Mouse (Mus musculus): Measurements from ENCODE around the gene Dnajc10. TPM values are rescaled to one million over a fixed set of nuclear protein-coding genes. Genes with fewer than 3 reads are reported as not detected.
A peak's percentile ranks its signal among the peaks of the same experiment; 100 is the strongest.

The Dnajc10 gene
- polyA plus RNA-seq, 1 experiment from 2014 or later: 48.6 TPM

- WGBS: 19% methylated on average over 7 of the region's 7 CpGs
- H3K27ac ChIP-seq (replicated peaks): peak overlapping the region; percentile 94
- no peak for DNase-seq (ENCODE audit: low spot score)
- H3K9ac ChIP-seq (ENCODE audit: low read length): peak overlapping the region; percentile 91; the same call in 1 of the 2 replicates
- TF ChIP-seq EP300 (optimal IDR thresholded peaks at IDR 0.05) (no peak), CTCF (IDR thresholded peaks at IDR 0.05; ENCODE audit: low read depth) (no peak)
- no peaks in the 10 kb centered on the region for H3K4me1 ChIP-seq (replicated peaks; ENCODE audit: control insufficient read depth, insufficient read depth)
- peak; percentile 57 for ATAC-seq (ENCODE audit: low FRiP score, low TSS enrichment)
- H3K4me2 ChIP-seq (replicated peaks; ENCODE audit: low read depth): peak overlapping the region; percentile 77
- no peaks in the 10 kb centered on the region for H3K27me3 ChIP-seq (ENCODE audit: control insufficient read depth, insufficient read depth, low read length)
- no peaks in the 10 kb centered on the region for H3K36me3 ChIP-seq (ENCODE audit: control insufficient read depth, insufficient read depth, low read length)
- no peaks in the 10 kb centered on the region for H3K9me3 ChIP-seq (ENCODE audit: control insufficient read depth, low read length)
- peak overlapping the region; percentile 88 for H3K4me3 ChIP-seq (ENCODE audit: low read depth, low read length)
Measured at GRCm38 (mm10) chr2:80314854-80315241, 418 bp upstream of the Dnajc10 start.

- Histone ChIP-seq H3K36me3 (ENCODE audit: control insufficient read depth, insufficient read depth, low read length) (peaks cover 10% of the 10 kb centered on the region), H3K4me1 (replicated peaks; ENCODE audit: control insufficient read depth, insufficient read depth) (no peaks in the 10 kb centered on the region), H3K4me2 (replicated peaks; ENCODE audit: low read depth) (no peak overlapping the region), H3K4me3 (ENCODE audit: low read depth, low read length) (no peak overlapping the region), H3K9ac (ENCODE audit: low read length) (no peak overlapping the region), H3K9me3 (ENCODE audit: control insufficient read depth, low read length) (no peaks in the 10 kb centered on the region), H3K27me3 (ENCODE audit: control insufficient read depth, insufficient read depth, low read length) (no peaks in the 10 kb centered on the region), H3K27ac (replicated peaks) (no peak overlapping the region)
- DNase-seq (ENCODE audit: low spot score) (no peak), ATAC-seq (ENCODE audit: low FRiP score, low TSS enrichment) (no peak)
- WGBS: 94% methylated on average over 4 of the region's 4 CpGs
- TF ChIP-seq EP300 (optimal IDR thresholded peaks at IDR 0.05) (no peak), CTCF (IDR thresholded peaks at IDR 0.05; ENCODE audit: low read depth) (no peak)
Measured at GRCm38 (mm10) chr2:80322878-80323277, 7.6 kb downstream of the Dnajc10 start.

GRCm38 (mm10) chr2:80325779-80326178, 10.5 kb downstream of the Dnajc10 start:
- Histone ChIP-seq H3K9ac (ENCODE audit: low read length) (no peak overlapping the region), H3K4me3 (ENCODE audit: low read depth, low read length) (no peak overlapping the region), H3K9me3 (ENCODE audit: control insufficient read depth, low read length) (no peaks in the 10 kb centered on the region), H3K4me1 (replicated peaks; ENCODE audit: control insufficient read depth, insufficient read depth) (no peaks in the 10 kb centered on the region), H3K27ac (replicated peaks) (no peak overlapping the region), H3K27me3 (ENCODE audit: control insufficient read depth, insufficient read depth, low read length) (no peaks in the 10 kb centered on the region), H3K36me3 (ENCODE audit: control insufficient read depth, insufficient read depth, low read length) (peaks cover 16% of the 10 kb centered on the region), H3K4me2 (replicated peaks; ENCODE audit: low read depth) (no peak overlapping the region)
- no peak for DNase-seq (ENCODE audit: low spot score)
- TF ChIP-seq EP300 (optimal IDR thresholded peaks at IDR 0.05): no peak
- TF ChIP-seq CTCF (IDR thresholded peaks at IDR 0.05; ENCODE audit: low read depth): no peak
- WGBS: 88% methylated on average over 2 of the region's 2 CpGs
- ATAC-seq (ENCODE audit: low FRiP score, low TSS enrichment): no peak

GRCm38 (mm10) chr2:80327272-80327671, 12.0 kb downstream of the Dnajc10 start:
- Histone ChIP-seq H3K9me3 (ENCODE audit: control insufficient read depth, low read length) (no peaks in the 10 kb centered on the region), H3K36me3 (ENCODE audit: control insufficient read depth, insufficient read depth, low read length) (peaks cover 11% of the 10 kb centered on the region), H3K27ac (replicated peaks) (no peak overlapping the region), H3K4me2 (replicated peaks; ENCODE audit: low read depth) (no peak overlapping the region), H3K9ac (ENCODE audit: low read length) (no peak overlapping the region), H3K27me3 (ENCODE audit: control insufficient read depth, insufficient read depth, low read length) (no peaks in the 10 kb centered on the region), H3K4me1 (replicated peaks; ENCODE audit: control insufficient read depth, insufficient read depth) (no peaks in the 10 kb centered on the region), H3K4me3 (ENCODE audit: low read depth, low read length) (no peak overlapping the region)
- DNase-seq (ENCODE audit: low spot score) (no peak), ATAC-seq (ENCODE audit: low FRiP score, low TSS enrichment) (no peak)
- TF ChIP-seq CTCF (IDR thresholded peaks at IDR 0.05; ENCODE audit: low read depth): no peak
- WGBS: 89% methylated on average over 6 of the region's 6 CpGs

GRCm38 (mm10) chr2:80328961-80329653, 13.8 kb downstream of the Dnajc10 start:
- no peak overlapping the region for H3K4me2 ChIP-seq (replicated peaks; ENCODE audit: low read depth)
- no peak overlapping the region for H3K4me3 ChIP-seq (ENCODE audit: low read depth, low read length)
- WGBS: 90% methylated on average over 7 of the region's 7 CpGs
- TF ChIP-seq CTCF (IDR thresholded peaks at IDR 0.05; ENCODE audit: low read depth) (no peak), EP300 (optimal IDR thresholded peaks at IDR 0.05) (no peak)
- H3K27ac ChIP-seq (replicated peaks): no peak overlapping the region
- DNase-seq (ENCODE audit: low spot score) (no peak), ATAC-seq (ENCODE audit: low FRiP score, low TSS enrichment) (no peak)
- no peak overlapping the region for H3K9ac ChIP-seq (ENCODE audit: low read length)
- no peaks in the 10 kb centered on the region for H3K27me3 ChIP-seq (ENCODE audit: control insufficient read depth, insufficient read depth, low read length)
- H3K36me3 ChIP-seq (ENCODE audit: control insufficient read depth, insufficient read depth, low read length): peaks cover 16% of the 10 kb centered on the region
- no peaks in the 10 kb centered on the region for H3K9me3 ChIP-seq (ENCODE audit: control insufficient read depth, low read length)
- H3K4me1 ChIP-seq (replicated peaks; ENCODE audit: control insufficient read depth, insufficient read depth): no peaks in the 10 kb centered on the region

GRCm38 (mm10) chr2:80340537-80340936, 25.3 kb downstream of the Dnajc10 start:
- Histone ChIP-seq H3K36me3 (ENCODE audit: control insufficient read depth, insufficient read depth, low read length) (peaks cover 22% of the 10 kb centered on the region), H3K4me3 (ENCODE audit: low read depth, low read length) (no peak overlapping the region), H3K27me3 (ENCODE audit: control insufficient read depth, insufficient read depth, low read length) (no peaks in the 10 kb centered on the region), H3K9ac (ENCODE audit: low read length) (no peak overlapping the region), H3K27ac (replicated peaks) (no peak overlapping the region), H3K9me3 (ENCODE audit: control insufficient read depth, low read length) (no peaks in the 10 kb centered on the region), H3K4me2 (replicated peaks; ENCODE audit: low read depth) (no peak overlapping the region), H3K4me1 (replicated peaks; ENCODE audit: control insufficient read depth, insufficient read depth) (no peaks in the 10 kb centered on the region)
- TF ChIP-seq EP300 (optimal IDR thresholded peaks at IDR 0.05) (no peak), CTCF (IDR thresholded peaks at IDR 0.05; ENCODE audit: low read depth) (no peak)
- no peak for DNase-seq (ENCODE audit: low spot score)
- ATAC-seq (ENCODE audit: low FRiP score, low TSS enrichment): no peak
- WGBS: 93% methylated on average over 9 of the region's 9 CpGs

All from stomach, postnatal 0 days (tissue).